Mouse (Mus musculus) ES-Bruce4 (cell line): ENCODE results near the gene Manbal. TPM values are rescaled to one million over a fixed set of nuclear protein-coding genes. Genes with fewer than 3 reads are reported as not detected.
"Not testable (repeated sequence)": the region's sequence is repeated elsewhere in the genome, so short reads cannot be mapped to it uniquely, and the experiment has no call there.

Experiments
- H3K27ac ChIP-seq: 2 replicates; pipeline ENCODE4 v1.5.1; 2012; ENCODE audit warnings: low read length, inconsistent platforms; ENCODE audit not compliant: insufficient read depth
- H3K27me3 ChIP-seq: 2 replicates; pipeline ENCODE4 v1.6.1; 2012; ENCODE audit warnings: mild to moderate bottlenecking, low read length, inconsistent platforms; ENCODE audit not compliant: control insufficient read depth, poor library complexity, insufficient read depth, severe bottlenecking
- H3K36me3 ChIP-seq: 2 replicates; pipeline ENCODE4 v1.6.1; 2012; ENCODE audit warnings: inconsistent platforms, mild to moderate bottlenecking, low read length, moderate library complexity; ENCODE audit not compliant: control insufficient read depth, poor library complexity, insufficient read depth, severe bottlenecking
- H3K4me1 ChIP-seq: one replicate; pipeline ENCODE4 v1.8.1; 2011; ENCODE audit warnings: low read length; ENCODE audit not compliant: control insufficient read depth, insufficient read depth
- H3K4me3 ChIP-seq: 2 replicates; pipeline ENCODE4 v1.5.1; 2011; ENCODE audit warnings: low read depth, mild to moderate bottlenecking, low read length
- H3K9ac ChIP-seq: 2 replicates; pipeline ENCODE4 v1.6.1; 2012; ENCODE audit warnings: low read depth, mild to moderate bottlenecking, inconsistent platforms; ENCODE audit not compliant: poor library complexity, severe bottlenecking
- H3K9me3 ChIP-seq: replicated peaks from 2 replicates; pipeline ENCODE4 v1.6.1; 2012; ENCODE audit warnings: mild to moderate bottlenecking, low read length, inconsistent platforms; ENCODE audit not compliant: control insufficient read depth, poor library complexity, insufficient read depth, severe bottlenecking
- CTCF ChIP-seq: IDR thresholded peaks from one replicate; pipeline ENCODE4 v1.8.1; 2011; ENCODE audit warnings: low read depth, low read length
- EP300 ChIP-seq: IDR thresholded peaks from 2 replicates; pipeline ENCODE4 v1.6.1; 2011; ENCODE audit warnings: low read depth, low read length; ENCODE audit not compliant: insufficient read depth
- POLR2A ChIP-seq: IDR thresholded peaks from one replicate; pipeline ENCODE4 v1.8.1; 2011; ENCODE audit warnings: low read length; ENCODE audit not compliant: insufficient read depth
- polyA plus RNA-seq: library from polyadenylated mRNA; stranded (reverse); fragments of >200 nt; gene quantifications from 2 replicates; pipeline ENCODE4 v1.2.4, GENCODE M21; 2011; ENCODE audit warnings: low read depth; ENCODE audit not compliant: missing spikeins, insufficient read depth, insufficient read length

Manbal gene
- polyA plus RNA-seq, 1 experiment, result 37.8 TPM

DNA sequence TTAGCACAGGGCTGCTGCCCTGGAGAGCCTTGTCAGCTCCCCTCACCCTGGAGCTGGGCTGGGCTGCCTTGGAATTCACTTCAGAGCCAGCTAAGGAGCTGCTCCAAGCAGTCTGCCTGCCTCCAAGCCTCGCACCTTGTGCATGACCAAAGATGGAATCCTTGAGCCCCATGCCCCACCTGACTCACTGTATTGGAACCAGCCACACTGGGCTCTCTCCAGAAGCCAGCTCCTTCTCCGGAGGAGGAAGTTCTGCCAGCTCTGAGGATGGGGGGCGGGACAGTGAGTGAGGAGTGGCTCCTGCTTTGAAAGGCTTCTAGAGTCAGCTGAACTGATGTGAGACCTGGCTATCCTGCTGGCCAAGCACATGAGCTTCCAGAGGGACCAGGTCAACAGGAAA is 6.3 kb downstream of the Manbal start:
- no peaks in the 10 kb centered on the region for H3K27me3 ChIP-seq
- TF ChIP-seq EP300, result no peak
- TF ChIP-seq POLR2A, result no peak
- no peak for TF ChIP-seq CTCF
- no peak overlapping the region for H3K9ac ChIP-seq
- 0 out of 2 replicates have a peak, but pooled peaks cover 2% of the 10 kb centered on the region for H3K9me3 ChIP-seq
- peaks cover 4% of the 10 kb centered on the region; the same call in 1 of the 2 replicates for H3K36me3 ChIP-seq
- no peak overlapping the region; the same call in 1 of the 2 replicates for H3K27ac ChIP-seq
- H3K4me1 ChIP-seq, result peaks cover 12% of the 10 kb centered on the region
- H3K4me3 ChIP-seq, result no peak overlapping the region

DNA sequence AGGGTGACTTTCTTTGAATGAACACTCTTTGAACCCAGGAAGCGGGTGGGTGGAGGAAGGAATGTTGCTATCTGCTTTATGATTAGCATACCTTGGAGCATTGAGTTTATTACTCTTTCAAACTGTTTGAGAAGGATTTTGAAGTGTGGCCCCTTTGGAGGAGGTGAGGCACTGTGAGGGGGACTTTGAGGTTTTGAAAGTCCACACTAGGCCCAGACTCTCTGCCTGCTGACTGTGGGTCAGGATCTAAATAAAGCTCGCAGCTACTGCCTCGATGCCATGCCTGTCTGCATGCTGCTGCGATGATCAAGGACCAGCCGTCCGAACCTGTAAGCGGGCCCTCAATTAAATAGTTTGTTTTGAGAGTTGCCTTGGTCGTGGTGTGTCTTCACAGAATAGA is 7.7 kb downstream of the Manbal start:
- Histone ChIP-seq H3K27me3 (no peaks in the 10 kb centered on the region), H3K9me3 (0 out of 2 replicates have a peak, but pooled peaks cover 2% of the 10 kb centered on the region), H3K4me1 (peaks cover 13% of the 10 kb centered on the region), H3K4me3 (no peak overlapping the region), H3K27ac (peak overlapping the region; percentile 77), H3K9ac (0 out of 2 replicates have a peak overlapping the region, but pooled peaks have one; percentile 5), H3K36me3 (peaks cover 4% of the 10 kb centered on the region)
- TF ChIP-seq POLR2A, result no peak
- TF ChIP-seq EP300, result no peak
- no peak for TF ChIP-seq CTCF

DNA sequence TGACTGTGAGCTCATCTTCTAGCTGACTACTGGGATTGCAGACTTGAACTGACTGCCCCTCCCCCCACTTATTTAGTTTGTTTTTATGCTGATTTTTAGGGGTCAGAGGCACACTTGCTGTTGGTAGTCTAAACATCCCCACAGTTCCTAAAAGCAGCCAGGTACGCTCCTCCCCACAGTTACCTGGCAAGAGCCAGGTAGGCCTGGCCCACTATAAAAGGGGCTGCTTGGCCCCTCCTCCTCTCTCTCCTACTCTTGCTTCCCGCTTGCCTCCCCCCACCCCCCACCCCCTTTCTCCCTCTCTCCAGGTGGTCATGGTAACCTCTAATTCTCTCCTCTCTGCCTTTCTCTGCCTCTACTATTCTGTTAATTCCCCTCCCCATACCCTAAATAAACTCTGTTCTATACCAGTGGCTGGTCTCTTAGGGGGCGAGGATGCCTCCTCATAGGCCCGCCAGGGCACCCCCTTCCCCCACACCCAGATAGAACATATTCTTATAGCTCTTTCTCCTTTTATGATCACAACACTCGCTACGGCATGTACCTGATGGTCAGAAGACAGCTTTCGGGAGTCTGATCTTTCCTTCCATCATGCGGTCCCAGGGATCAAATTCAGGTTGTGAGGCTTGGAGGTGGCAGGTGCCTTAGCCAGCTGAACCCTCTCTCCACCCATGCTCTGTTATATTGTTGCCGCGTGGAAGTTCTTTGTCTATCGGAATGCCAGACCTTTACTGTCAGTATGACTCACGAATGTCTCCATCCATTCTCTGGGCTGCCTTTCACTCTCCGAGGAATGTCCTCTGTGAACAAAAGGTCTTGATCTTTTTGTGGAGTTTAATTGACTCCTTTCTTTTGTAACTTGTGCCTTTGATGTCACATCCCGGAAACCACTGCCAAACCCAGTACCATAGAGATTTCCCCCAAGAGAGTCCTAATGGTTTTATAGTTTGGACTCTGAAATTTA is 8.7 kb downstream of the Manbal start:
- H3K4me1 ChIP-seq, result peaks cover 13% of the 10 kb centered on the region
- H3K9ac ChIP-seq, result 0 out of 2 replicates have a peak overlapping the region, but pooled peaks have one; percentile 13
- 0 out of 2 replicates have a peak, but pooled peaks cover 2% of the 10 kb centered on the region for H3K9me3 ChIP-seq
- H3K4me3 ChIP-seq, result peak overlapping the region; percentile 16
- peak; percentile 87 for TF ChIP-seq EP300
- no peak for TF ChIP-seq POLR2A
- H3K27me3 ChIP-seq, result no peaks in the 10 kb centered on the region
- peak overlapping the region; percentile 93 for H3K27ac ChIP-seq
- H3K36me3 ChIP-seq, result peaks cover 4% of the 10 kb centered on the region

DNA sequence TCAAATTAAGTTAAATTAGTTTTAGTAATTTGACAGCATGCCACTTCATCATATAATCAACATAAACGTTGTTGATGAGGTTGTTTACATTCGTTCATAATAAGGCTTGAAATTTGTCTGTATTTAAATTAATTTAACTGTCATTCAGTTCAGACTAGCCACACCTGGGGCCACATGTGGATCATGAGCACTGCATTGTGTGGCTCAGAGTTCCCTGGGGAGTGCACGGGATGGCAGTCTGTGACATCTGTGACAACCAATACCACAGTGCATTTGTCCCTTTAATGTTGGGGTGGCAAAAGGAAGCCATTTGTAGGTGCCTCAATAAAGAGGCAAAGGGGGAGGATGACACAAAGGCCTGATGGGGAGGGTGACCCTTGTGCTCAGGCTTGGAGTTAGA is 9.6 kb downstream of the Manbal start:
- H3K4me3 ChIP-seq, result no peak overlapping the region
- H3K9ac ChIP-seq, result 0 out of 2 replicates have a peak overlapping the region, but pooled peaks have one; percentile 5
- H3K27me3 ChIP-seq, result no peaks in the 10 kb centered on the region
- H3K9me3 ChIP-seq, result 0 out of 2 replicates have a peak, but pooled peaks cover 2% of the 10 kb centered on the region
- H3K4me1 ChIP-seq, result peaks cover 13% of the 10 kb centered on the region
- peak overlapping the region; percentile 64 for H3K27ac ChIP-seq
- peak; percentile 60; the same call in 1 of the 2 replicates for TF ChIP-seq EP300
- no peak for TF ChIP-seq POLR2A
- no peak for TF ChIP-seq CTCF
- peaks cover under 1% of the 10 kb centered on the region for H3K36me3 ChIP-seq

DNA sequence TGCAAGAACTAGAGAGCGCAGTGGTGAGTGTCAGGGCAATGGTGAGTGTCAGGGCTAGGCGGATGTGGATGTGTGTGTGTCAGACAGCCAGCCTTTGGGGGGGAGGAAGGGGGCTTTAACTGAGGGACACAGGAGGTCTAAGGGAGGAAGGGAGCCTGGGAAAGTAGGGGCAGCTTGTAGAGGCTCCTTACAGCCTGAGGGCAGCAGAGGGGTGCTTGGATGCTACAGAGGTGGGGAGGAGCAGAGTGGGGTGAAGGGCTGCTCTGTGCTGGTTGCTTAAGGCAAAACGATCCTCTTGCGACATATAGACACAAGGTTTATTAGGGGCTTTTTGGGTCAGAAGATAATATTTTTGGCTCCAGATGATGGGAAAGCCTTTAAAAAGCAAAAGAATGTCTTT is 17.4 kb downstream of the Manbal start:
- Histone ChIP-seq H3K27ac (no peak overlapping the region), H3K27me3 (no peaks in the 10 kb centered on the region), H3K4me3 (no peak overlapping the region), H3K9ac (no peak overlapping the region), H3K4me1 (peaks cover 5% of the 10 kb centered on the region), H3K36me3 (no peaks in the 10 kb centered on the region; the same call in 1 of the 2 replicates), H3K9me3 (no peaks in the 10 kb centered on the region)
- TF ChIP-seq POLR2A (no peak), CTCF (no peak), EP300 (no peak)

DNA sequence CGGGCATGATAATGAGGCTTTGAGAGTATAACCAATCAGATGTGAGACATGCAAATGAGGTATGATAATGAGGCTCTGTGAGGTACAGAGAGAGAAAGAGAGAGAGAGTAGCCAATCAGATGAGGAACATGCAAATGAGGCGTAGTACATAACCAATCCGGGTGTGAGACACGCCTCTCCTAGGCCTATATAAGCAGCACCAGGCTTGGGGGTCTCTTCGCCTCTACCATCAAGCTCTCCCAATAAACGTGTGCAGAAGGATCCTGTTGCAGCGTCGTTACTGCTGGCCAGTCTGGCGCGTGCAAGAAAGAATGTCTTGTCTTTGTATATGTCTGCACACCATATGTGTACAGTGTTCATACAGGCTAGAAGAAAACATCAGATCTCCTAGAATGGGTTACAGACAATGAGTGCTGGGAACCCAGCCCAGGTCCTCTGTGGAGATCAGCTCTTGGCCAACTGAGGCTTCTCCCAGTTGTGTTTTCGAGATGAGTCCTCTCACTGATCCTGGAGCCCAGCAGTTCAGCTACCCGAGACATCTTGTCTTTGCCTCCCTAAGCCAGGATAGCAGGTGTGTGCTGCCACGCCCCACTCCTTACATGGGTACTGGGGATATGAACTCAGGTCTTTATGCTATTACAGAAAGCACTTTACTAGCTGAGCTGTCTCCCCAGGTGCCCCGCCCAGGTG is 21.7 kb downstream of the Manbal start:
- Histone ChIP-seq H3K27ac (peak overlapping the region; percentile 23; the same call in 1 of the 2 replicates), H3K4me1 (peaks cover 13% of the 10 kb centered on the region)
- not testable (repeated sequence) for H3K27me3 ChIP-seq, H3K9ac ChIP-seq, H3K4me3 ChIP-seq, H3K36me3 ChIP-seq, H3K9me3 ChIP-seq
